Mouse (Mus musculus) liver (tissue): ENCODE measurements around the gene C1qtnf1.

Experiments
- DNase-seq: peaks from one replicate; pipeline ENCODE4 v3.0.0-alpha.2; 2020; ENCODE audit warnings: mixed read lengths

Gene C1qtnf1

GRCm38 (mm10) chr11:118411271-118411670, 16.7 kb upstream of the C1qtnf1 start:
- DNase-seq, result no peak

GRCm38 (mm10) chr11:118412601-118413000, 15.4 kb upstream of the C1qtnf1 start:
- DNase-seq, result no peak

- no peak for DNase-seq
These were observed 14.9 kb upstream of the C1qtnf1 start for GRCm38 (mm10) chr11:118413055-118413454.

- no peak for DNase-seq
These were observed 13.7 kb upstream of the C1qtnf1 start for GRCm38 (mm10) chr11:118414270-118414669.

- DNase-seq, result no peak
These were observed 12.4 kb upstream of the C1qtnf1 start for GRCm38 (mm10) chr11:118415630-118416029.

- no peak for DNase-seq
These were observed 12.0 kb upstream of the C1qtnf1 start for GRCm38 (mm10) chr11:118416046-118416445.

- DNase-seq, result no peak
These were observed 10.5 kb upstream of the C1qtnf1 start for GRCm38 (mm10) chr11:118417496-118417895.

GRCm38 (mm10) chr11:118418442-118418833, 9.6 kb upstream of the C1qtnf1 start:
- DNase-seq, result no peak

- peak; percentile 98 for DNase-seq
These were observed 9.0 kb upstream of the C1qtnf1 start, which contains the start of gene Cant1 for GRCm38 (mm10) chr11:118418834-118419504. Gene Cant1 (minus strand): TSS chr11:118419086.

GRCm38 (mm10) chr11:118420261-118420660, 7.7 kb upstream of the C1qtnf1 start:
- DNase-seq, result no peak

GRCm38 (mm10) chr11:118423266-118423971, 4.6 kb upstream of the C1qtnf1 start:
- peak; percentile 78 for DNase-seq

- DNase-seq, result no peak
These were observed 3.2 kb upstream of the C1qtnf1 start for GRCm38 (mm10) chr11:118424621-118425335.

- DNase-seq, result no peak
These were observed 1.2 kb upstream of the C1qtnf1 start for GRCm38 (mm10) chr11:118426765-118427164.

- DNase-seq, result no peak
These were observed 680 bp upstream of the C1qtnf1 start for GRCm38 (mm10) chr11:118427266-118427779.

- no peak for DNase-seq
These were observed 461 bp downstream of the C1qtnf1 start for GRCm38 (mm10) chr11:118428460-118428868.

- DNase-seq, result no peak
These were observed 1.1 kb downstream of the C1qtnf1 start for GRCm38 (mm10) chr11:118428944-118429709.

GRCm38 (mm10) chr11:118430291-118430885, 2.4 kb downstream of the C1qtnf1 start:
- no peak for DNase-seq

GRCm38 (mm10) chr11:118431100-118431948, 3.3 kb downstream of the C1qtnf1 start:
- no peak for DNase-seq

GRCm38 (mm10) chr11:118433398-118433868, 5.4 kb downstream of the C1qtnf1 start:
- DNase-seq, result no peak

GRCm38 (mm10) chr11:118434093-118434492, 6.1 kb downstream of the C1qtnf1 start:
- DNase-seq, result no peak

- no peak for DNase-seq
These were observed 8.5 kb downstream of the C1qtnf1 start for GRCm38 (mm10) chr11:118436471-118436935.
